Mouse (Mus musculus): ENCODE data around the gene Ddx49.

Gene Ddx49

GRCm38 (mm10) chr8:70268799-70269565 is 33.3 kb downstream of the Ddx49 start:
- in situ Hi-C loops (cut with MboI; ENCODE audit: low sequenced_read_pairs) = no loop called here

- in situ Hi-C loops (cut with MboI; ENCODE audit: low sequenced_read_pairs) = no loop called here
Measured at GRCm38 (mm10) chr8:70268311-70268710, 34.0 kb downstream of the Ddx49 start.

- in situ Hi-C loops (cut with MboI; ENCODE audit: low sequenced_read_pairs) = no loop called here
Measured at GRCm38 (mm10) chr8:70267674-70268073, 34.6 kb downstream of the Ddx49 start.

GRCm38 (mm10) chr8:70259043-70259442 is 43.2 kb downstream of the Ddx49 start:
- in situ Hi-C loops (cut with MboI; ENCODE audit: low sequenced_read_pairs) = no loop called here

GRCm38 (mm10) chr8:70258600-70258999 is 43.7 kb downstream of the Ddx49 start:
- in situ Hi-C loops (cut with MboI; ENCODE audit: low sequenced_read_pairs) = no loop called here

- in situ Hi-C loops (cut with MboI; ENCODE audit: low sequenced_read_pairs) = no loop called here
Measured at GRCm38 (mm10) chr8:70257456-70257855, 44.8 kb downstream of the Ddx49 start.

GRCm38 (mm10) chr8:70254628-70255027 is 47.7 kb downstream of the Ddx49 start:
- in situ Hi-C loops (cut with MboI; ENCODE audit: low sequenced_read_pairs) = no loop called here

- in situ Hi-C loops (cut with MboI; ENCODE audit: low sequenced_read_pairs) = no loop called here
Measured at GRCm38 (mm10) chr8:70247841-70248240, 54.4 kb downstream of the Ddx49 start.

GRCm38 (mm10) chr8:70246622-70247021 is 55.7 kb downstream of the Ddx49 start:
- in situ Hi-C loops (cut with MboI; ENCODE audit: low sequenced_read_pairs) = no loop called here

All from CH12F3 (cell line).